Mouse (Mus musculus): Measurements from ENCODE around the gene Aox1. TPM values are rescaled to one million over a fixed set of nuclear protein-coding genes. Genes with fewer than 3 reads are reported as not detected.

Aox1 gene
- 8.1 TPM for polyA plus RNA-seq (2014; fragmentation: Illumina TruSeq; extraction: RNeasy Lipid Tissue Mini Kit (QIAGEN cat#74804); ENCODE audit: insufficient read depth, low read depth, low replicate concordance)

DNA sequence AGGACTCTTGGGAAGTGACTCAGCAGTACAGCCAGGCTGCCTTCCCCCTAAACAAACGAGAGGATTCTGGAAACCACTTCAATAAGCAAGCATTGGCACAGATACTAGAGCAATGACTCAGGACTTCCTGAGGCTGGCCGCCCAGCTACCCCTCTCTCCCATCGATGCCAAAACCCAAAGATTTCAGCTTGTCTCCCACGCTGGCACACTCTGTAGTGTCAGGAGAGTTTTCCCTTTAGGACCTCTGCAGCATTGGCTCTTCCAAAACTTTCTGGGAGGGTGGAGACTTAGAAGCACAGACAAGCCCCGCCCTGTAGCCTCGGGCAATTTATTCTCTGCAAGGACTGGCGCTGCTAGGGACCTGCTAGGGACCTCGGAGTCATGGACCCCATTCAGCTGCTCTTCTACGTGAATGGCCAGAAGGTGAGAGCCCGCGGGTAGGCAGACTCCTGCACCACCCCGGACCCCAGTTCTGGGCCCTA is at the start of gene Aox1:
Aox1 (plus strand) TSS at position 296 of the 482 bp plus-strand sequence.

DNA sequence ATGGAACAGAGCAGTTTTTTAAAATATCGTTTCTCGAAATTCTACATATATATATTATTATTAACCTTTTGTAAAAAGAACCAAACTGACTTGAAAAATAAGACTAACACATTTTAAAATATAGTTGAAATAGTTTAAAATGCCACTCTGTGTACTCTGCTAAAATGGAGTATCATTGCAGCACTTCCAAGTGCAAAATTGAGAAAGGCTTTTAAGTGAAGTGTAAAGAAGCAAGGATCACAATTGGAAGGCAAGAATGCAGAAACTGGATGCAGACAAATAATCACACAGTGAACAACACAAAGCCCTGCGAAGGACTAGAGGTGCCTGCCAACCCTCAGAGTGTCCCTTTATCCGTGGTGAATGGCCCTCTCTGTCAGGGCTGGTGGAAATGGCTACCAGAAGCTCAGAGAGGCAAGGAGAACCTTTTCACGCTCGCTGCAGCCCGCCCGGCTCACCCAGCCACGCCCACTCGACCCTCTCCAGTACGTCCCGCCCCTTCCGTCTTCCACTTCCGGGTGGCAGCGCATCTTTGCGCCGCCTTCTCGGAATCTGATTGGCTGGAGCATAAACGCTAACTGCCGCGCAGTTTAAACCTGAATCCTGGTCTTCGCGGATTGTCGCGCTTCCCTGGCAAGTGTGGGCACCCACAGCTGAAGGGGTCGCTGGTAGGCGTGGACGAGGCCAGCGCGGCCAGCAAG is 34.1 kb upstream of the Aox1 start, which contains the start of gene Sgo2a:
Sgo2a (plus strand) TSS at position 540 of the 701 bp plus-strand sequence.

DNA sequence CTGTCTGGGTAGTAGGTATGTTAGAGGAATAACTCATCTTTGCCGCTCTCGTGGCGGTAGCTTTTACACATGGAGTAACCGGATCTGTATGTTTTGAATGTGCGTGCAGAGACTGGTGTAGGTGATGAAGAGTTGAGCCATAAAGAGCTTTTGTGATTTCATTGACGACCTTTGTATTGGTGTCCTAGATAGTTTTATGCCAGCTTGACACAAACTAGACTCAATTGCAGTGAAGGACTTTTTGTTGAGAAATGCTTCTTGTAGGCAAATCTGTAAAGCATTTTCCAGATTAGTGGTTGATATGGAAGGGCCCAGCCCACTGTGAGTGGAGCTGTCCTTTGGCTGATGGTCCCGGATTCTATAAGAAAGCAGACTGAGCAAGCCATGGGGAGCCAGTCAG is 10.9 kb upstream of the Aox1 start, which contains the start of gene Kctd18:
Kctd18 (minus strand) TSS at position 101 of the 400 bp plus-strand sequence.

DNA sequence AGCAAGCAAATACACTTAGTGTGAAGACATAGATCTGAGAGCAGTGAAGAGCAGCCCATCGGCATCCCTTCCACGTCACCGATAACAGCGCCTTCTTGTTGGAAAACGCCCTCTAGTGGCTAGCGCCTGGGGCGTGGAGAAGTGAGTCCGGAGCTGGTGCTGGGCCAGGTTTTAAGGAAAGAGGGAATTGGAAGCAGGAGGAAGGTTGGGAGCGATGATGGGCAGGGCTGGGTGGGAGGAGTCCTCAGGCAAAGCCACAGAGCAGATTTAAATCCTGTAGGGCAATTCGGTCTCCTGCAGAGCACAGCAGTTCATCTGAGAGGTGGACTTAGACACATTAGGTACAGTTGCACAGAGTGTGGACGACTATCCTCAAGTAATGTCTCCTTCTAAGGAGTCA is 83.1 kb downstream of the Aox1 start, which contains the start of gene Aox3:
Aox3 (plus strand) TSS at position 251 of the 400 bp plus-strand sequence.

Other genes with a start within 250 kb of the Aox1 start
- 0.40 TPM for gene Sgo2a, start 34.0 kb upstream of the Aox1 start, polyA plus RNA-seq (2014; fragmentation: Illumina TruSeq; extraction: RNeasy Lipid Tissue Mini Kit (QIAGEN cat#74804); ENCODE audit: insufficient read depth, low read depth, low replicate concordance)
- 6.7 TPM for gene Kctd18, start 11.0 kb upstream of the Aox1 start, polyA plus RNA-seq (2014; fragmentation: Illumina TruSeq; extraction: RNeasy Lipid Tissue Mini Kit (QIAGEN cat#74804); ENCODE audit: insufficient read depth, low read depth, low replicate concordance)
- gene Aox3, start 83.2 kb downstream of the Aox1 start, polyA plus RNA-seq (2014; fragmentation: Illumina TruSeq; extraction: RNeasy Lipid Tissue Mini Kit (QIAGEN cat#74804); ENCODE audit: insufficient read depth, low read depth, low replicate concordance), result 36.7 TPM
- gene Aox4, start 180.5 kb downstream of the Aox1 start, polyA plus RNA-seq (2014; fragmentation: Illumina TruSeq; extraction: RNeasy Lipid Tissue Mini Kit (QIAGEN cat#74804); ENCODE audit: insufficient read depth, low read depth, low replicate concordance), result 0.04 TPM
- gene Aox2, start 248.4 kb downstream of the Aox1 start, polyA plus RNA-seq (2014; fragmentation: Illumina TruSeq; extraction: RNeasy Lipid Tissue Mini Kit (QIAGEN cat#74804); ENCODE audit: insufficient read depth, low read depth, low replicate concordance), result not detected